Mouse (Mus musculus): ENCODE measurements at regions not wholly inside any gene's neighbourhood (a gene's known extent, or its start where the extent isn't known, plus 50 kb on each side); places are given as distances from the start of the nearest gene placed in this dataset.

- Histone ChIP-seq H3K9ac (replicated peaks; ENCODE audit: low read depth) (no peak overlapping the region), H3K27me3 (replicated peaks; ENCODE audit: insufficient read depth, low read length) (no peaks in the 10 kb centered on the region), H3K9me3 (ENCODE audit: low read length) (no peaks in the 10 kb centered on the region), H3K27ac (ENCODE audit: low read length) (no peak overlapping the region), H3K36me3 (ENCODE audit: insufficient read depth, low read length) (no peaks in the 10 kb centered on the region), H3K4me3 (ENCODE audit: low read depth, low read length) (no peak overlapping the region), H3K4me2 (replicated peaks; ENCODE audit: low read depth, low read length) (no peak overlapping the region), H3K4me1 (ENCODE audit: insufficient read depth, low read depth, low read length) (no peaks in the 10 kb centered on the region)
- whole genome bisulfite sequencing, result 75% methylated on average over 8 of the region's 8 CpGs
- ATAC-seq (no peak), DNase-seq (ENCODE audit: low spot score) (no peak)
- TF ChIP-seq EP300 (IDR thresholded peaks at IDR 0.05), result no peak
- no peak for TF ChIP-seq CTCF (IDR thresholded peaks at IDR 0.05)
These were observed 57.8 kb downstream of the Lsm3 start for GRCm38 (mm10) chr6:91573487-91573886.

DNA sequence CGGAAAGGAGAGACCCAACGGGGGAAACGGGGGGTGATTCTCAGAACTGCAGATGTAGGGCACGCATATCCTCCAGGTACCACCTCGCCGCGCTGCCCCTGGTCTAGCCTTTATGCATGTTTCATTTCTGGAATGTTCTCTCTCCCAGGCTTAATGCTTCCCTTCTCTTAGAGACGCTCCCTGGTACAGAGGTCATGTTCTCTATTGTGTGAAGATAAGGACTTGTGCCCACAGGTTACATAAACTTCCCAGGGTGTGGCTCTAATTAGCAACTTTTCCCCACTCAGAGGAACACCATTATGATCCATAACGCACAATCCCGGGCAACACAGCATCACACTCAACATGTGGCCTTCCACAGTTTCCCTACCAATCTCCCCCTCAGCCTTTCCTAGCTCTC is 58.7 kb downstream of the Lsm3 start:
- H3K36me3 ChIP-seq (ENCODE audit: insufficient read depth, low read length), result no peaks in the 10 kb centered on the region
- no peaks in the 10 kb centered on the region for H3K9me3 ChIP-seq (ENCODE audit: low read length)
- H3K4me1 ChIP-seq (ENCODE audit: insufficient read depth, low read depth, low read length), result no peaks in the 10 kb centered on the region
- TF ChIP-seq EP300 (IDR thresholded peaks at IDR 0.05) (no peak), CTCF (IDR thresholded peaks at IDR 0.05) (no peak)
- WGBS, result 80% methylated on average over 10 of the region's 10 CpGs
- no peak overlapping the region for H3K4me2 ChIP-seq (replicated peaks; ENCODE audit: low read depth, low read length)
- H3K27me3 ChIP-seq (replicated peaks; ENCODE audit: insufficient read depth, low read length), result no peaks in the 10 kb centered on the region
- H3K27ac ChIP-seq (ENCODE audit: low read length), result no peak overlapping the region
- DNase-seq (ENCODE audit: low spot score) (no peak), ATAC-seq (no peak)
- H3K9ac ChIP-seq (replicated peaks; ENCODE audit: low read depth), result no peak overlapping the region
- H3K4me3 ChIP-seq (ENCODE audit: low read depth, low read length), result no peak overlapping the region

GRCm38 (mm10) chr6:91575662-91576364 is 60.1 kb downstream of the Lsm3 start:
- Histone ChIP-seq H3K27me3 (replicated peaks; ENCODE audit: insufficient read depth, low read length) (no peaks in the 10 kb centered on the region), H3K36me3 (ENCODE audit: insufficient read depth, low read length) (no peaks in the 10 kb centered on the region), H3K9me3 (ENCODE audit: low read length) (no peaks in the 10 kb centered on the region), H3K4me3 (ENCODE audit: low read depth, low read length) (no peak overlapping the region), H3K27ac (ENCODE audit: low read length) (no peak overlapping the region), H3K9ac (replicated peaks; ENCODE audit: low read depth) (no peak overlapping the region), H3K4me2 (replicated peaks; ENCODE audit: low read depth, low read length) (no peak overlapping the region), H3K4me1 (ENCODE audit: insufficient read depth, low read depth, low read length) (no peaks in the 10 kb centered on the region)
- DNase-seq (ENCODE audit: low spot score) (peak; percentile 87), ATAC-seq (peak; percentile 83)
- TF ChIP-seq CTCF (IDR thresholded peaks at IDR 0.05) (peak; percentile 96), EP300 (IDR thresholded peaks at IDR 0.05) (no peak)
- WGBS, result 60% methylated on average over 4 of the region's 4 CpGs

- DNase-seq (ENCODE audit: low spot score), result no peak
- Histone ChIP-seq H3K27me3 (replicated peaks; ENCODE audit: insufficient read depth, low read length) (no peaks in the 10 kb centered on the region), H3K4me2 (replicated peaks; ENCODE audit: low read depth, low read length) (no peak overlapping the region), H3K27ac (ENCODE audit: low read length) (no peak overlapping the region), H3K4me1 (ENCODE audit: insufficient read depth, low read depth, low read length) (no peaks in the 10 kb centered on the region), H3K4me3 (ENCODE audit: low read depth, low read length) (no peak overlapping the region), H3K9ac (replicated peaks; ENCODE audit: low read depth) (no peak overlapping the region), H3K9me3 (ENCODE audit: low read length) (no peaks in the 10 kb centered on the region), H3K36me3 (ENCODE audit: insufficient read depth, low read length) (no peaks in the 10 kb centered on the region)
- no peak for ATAC-seq
- WGBS, result 56% methylated on average over 15 of the region's 15 CpGs
- TF ChIP-seq CTCF (IDR thresholded peaks at IDR 0.05), result no peak
- TF ChIP-seq EP300 (IDR thresholded peaks at IDR 0.05), result no peak
These were observed 61.2 kb downstream of the Lsm3 start for GRCm38 (mm10) chr6:91576906-91577305.

DNA sequence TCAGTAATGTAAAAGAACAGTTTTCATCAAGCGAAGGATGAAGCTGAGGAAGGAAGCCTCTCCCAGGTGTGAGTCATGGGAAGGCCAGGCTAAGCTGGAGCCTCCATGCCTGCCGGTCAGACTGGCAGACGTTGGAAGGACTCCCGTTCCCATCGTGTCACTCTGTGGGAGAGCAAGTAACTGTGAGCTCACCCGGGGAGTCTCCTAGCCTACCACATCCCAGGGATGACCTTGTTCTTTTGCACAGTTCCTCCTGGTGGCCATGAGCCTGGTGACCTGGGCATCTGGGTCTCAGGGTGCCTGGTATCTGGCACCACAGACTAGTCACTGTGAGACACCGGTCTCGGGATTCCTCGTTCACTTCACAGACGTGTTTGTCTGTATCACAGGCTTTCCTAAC is 63.9 kb downstream of the Lsm3 start:
- DNase-seq (ENCODE audit: low spot score), result no peak
- Histone ChIP-seq H3K4me3 (ENCODE audit: low read depth, low read length) (no peak overlapping the region), H3K27me3 (replicated peaks; ENCODE audit: insufficient read depth, low read length) (no peaks in the 10 kb centered on the region), H3K9me3 (ENCODE audit: low read length) (no peaks in the 10 kb centered on the region), H3K9ac (replicated peaks; ENCODE audit: low read depth) (no peak overlapping the region), H3K36me3 (ENCODE audit: insufficient read depth, low read length) (no peaks in the 10 kb centered on the region), H3K4me1 (ENCODE audit: insufficient read depth, low read depth, low read length) (no peaks in the 10 kb centered on the region), H3K4me2 (replicated peaks; ENCODE audit: low read depth, low read length) (no peak overlapping the region), H3K27ac (ENCODE audit: low read length) (no peak overlapping the region)
- WGBS, result 73% methylated on average over 10 of the region's 10 CpGs
- no peak for ATAC-seq
- TF ChIP-seq CTCF (IDR thresholded peaks at IDR 0.05), result no peak
- TF ChIP-seq EP300 (IDR thresholded peaks at IDR 0.05), result no peak

DNA sequence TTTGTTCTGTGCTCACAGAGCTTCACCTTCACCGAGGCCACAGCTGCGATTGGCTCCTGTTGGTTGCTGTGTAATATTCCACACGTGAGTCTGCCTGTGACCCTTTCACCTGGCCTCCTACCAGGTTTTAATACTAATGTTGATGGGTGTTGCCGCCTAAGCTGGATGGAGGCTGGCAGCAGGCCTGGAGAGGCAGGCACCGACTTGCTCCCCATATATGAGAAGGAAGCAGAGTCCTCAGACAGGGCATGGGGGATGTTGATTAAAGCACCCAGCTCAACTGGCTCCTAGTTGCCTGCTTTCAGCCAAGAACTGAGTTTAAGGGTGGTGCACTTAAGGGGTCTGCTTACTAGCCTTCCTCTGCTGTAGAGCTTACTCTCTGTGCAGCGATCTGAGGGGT is 64.9 kb downstream of the Lsm3 start:
- Histone ChIP-seq H3K4me2 (replicated peaks; ENCODE audit: low read depth, low read length) (no peak overlapping the region), H3K27me3 (replicated peaks; ENCODE audit: insufficient read depth, low read length) (no peaks in the 10 kb centered on the region), H3K9ac (replicated peaks; ENCODE audit: low read depth) (no peak overlapping the region), H3K4me1 (ENCODE audit: insufficient read depth, low read depth, low read length) (0 out of 2 replicates have a peak, but pooled peaks cover 2% of the 10 kb centered on the region), H3K36me3 (ENCODE audit: insufficient read depth, low read length) (no peaks in the 10 kb centered on the region), H3K4me3 (ENCODE audit: low read depth, low read length) (no peak overlapping the region), H3K27ac (ENCODE audit: low read length) (no peak overlapping the region), H3K9me3 (ENCODE audit: low read length) (no peaks in the 10 kb centered on the region)
- no peak for TF ChIP-seq CTCF (IDR thresholded peaks at IDR 0.05)
- no peak for TF ChIP-seq EP300 (IDR thresholded peaks at IDR 0.05)
- WGBS, result 87% methylated on average over 6 of the region's 6 CpGs
- no peak for DNase-seq (ENCODE audit: low spot score)
- ATAC-seq, result no peak
